Mouse (Mus musculus): Measurements from ENCODE around the gene Grwd1.

- no peak for TF ChIP-seq CTCF (IDR thresholded peaks at IDR 0.05; ENCODE audit: low read depth)
- TF ChIP-seq EP300 (IDR thresholded peaks at IDR 0.05; ENCODE audit: low read depth): no peak
Observed at GRCm38 (mm10) chr7:45782271-45782670, 48.5 kb downstream of the Grwd1 start.
